Mouse (Mus musculus): ENCODE data around the gene Gdap1l1. TPM values are rescaled to one million over a fixed set of nuclear protein-coding genes. Genes with fewer than 3 reads are reported as not detected.

Gdap1l1 gene
- polyA plus RNA-seq, 1 experiment from 2014 or later: 1.1 TPM

- 99% methylated on average over 4 of the region's 4 CpGs for WGBS
Observed at GRCm38 (mm10) chr2:163412419-163412818, 25.9 kb upstream of the Gdap1l1 start.

GRCm38 (mm10) chr2:163412846-163413590 lies 25.3 kb upstream of the Gdap1l1 start:
- Histone ChIP-seq H3K9me3 (ENCODE audit: low read depth, low read length) (no peaks in the 10 kb centered on the region), H3K27ac (ENCODE audit: low read depth) (no peak overlapping the region), H3K4me2 (no peak overlapping the region), H3K4me3 (ENCODE audit: low read depth, low read length) (no peak overlapping the region), H3K27me3 (ENCODE audit: insufficient read depth, low read length) (no peaks in the 10 kb centered on the region), H3K36me3 (ENCODE audit: insufficient read depth) (peaks cover 66% of the 10 kb centered on the region), H3K4me1 (ENCODE audit: insufficient read depth) (no peaks in the 10 kb centered on the region; the same call in 1 of the 2 replicates), H3K9ac (no peak overlapping the region)
- WGBS: 86% methylated on average over 9 of the region's 9 CpGs
- no peak for TF ChIP-seq CTCF (IDR thresholded peaks at IDR 0.05; ENCODE audit: low read depth)
- ATAC-seq (ENCODE audit: insufficient read depth): no peak
- no peak for DNase-seq

More at GRCm38 (mm10) chr2:163412419-163412818, 25.9 kb upstream of the Gdap1l1 start:
- no peaks in the 10 kb centered on the region for H3K4me1 ChIP-seq (ENCODE audit: insufficient read depth)
- H3K9me3 ChIP-seq (ENCODE audit: low read depth, low read length): no peaks in the 10 kb centered on the region
- DNase-seq: no peak
- no peak overlapping the region for H3K9ac ChIP-seq
- ATAC-seq (ENCODE audit: insufficient read depth): no peak
- no peaks in the 10 kb centered on the region for H3K27me3 ChIP-seq (ENCODE audit: insufficient read depth, low read length)
- no peak overlapping the region for H3K4me2 ChIP-seq
- peaks cover 70% of the 10 kb centered on the region for H3K36me3 ChIP-seq (ENCODE audit: insufficient read depth)
- H3K4me3 ChIP-seq (ENCODE audit: low read depth, low read length): no peak overlapping the region
- H3K27ac ChIP-seq (ENCODE audit: low read depth): no peak overlapping the region
- TF ChIP-seq CTCF (IDR thresholded peaks at IDR 0.05; ENCODE audit: low read depth): no peak

- Histone ChIP-seq H3K27me3 (ENCODE audit: insufficient read depth, low read length) (no peaks in the 10 kb centered on the region), H3K4me3 (ENCODE audit: low read depth, low read length) (no peak overlapping the region), H3K9ac (no peak overlapping the region), H3K27ac (ENCODE audit: low read depth) (no peak overlapping the region), H3K36me3 (ENCODE audit: insufficient read depth) (peaks cover 27% of the 10 kb centered on the region), H3K4me2 (no peak overlapping the region), H3K9me3 (ENCODE audit: low read depth, low read length) (no peaks in the 10 kb centered on the region), H3K4me1 (ENCODE audit: insufficient read depth) (peaks cover 4% of the 10 kb centered on the region)
- no peak for TF ChIP-seq CTCF (IDR thresholded peaks at IDR 0.05; ENCODE audit: low read depth)
- ATAC-seq (ENCODE audit: insufficient read depth) (no peak), DNase-seq (no peak)
- WGBS: 81% methylated on average over 6 of the region's 6 CpGs
Observed at GRCm38 (mm10) chr2:163417026-163417425, 21.2 kb upstream of the Gdap1l1 start.

- peak overlapping the region; percentile 93 for H3K9ac ChIP-seq
- peaks cover 4% of the 10 kb centered on the region for H3K4me1 ChIP-seq (ENCODE audit: insufficient read depth)
- H3K36me3 ChIP-seq (ENCODE audit: insufficient read depth): peaks cover 20% of the 10 kb centered on the region
- H3K27me3 ChIP-seq (ENCODE audit: insufficient read depth, low read length): no peaks in the 10 kb centered on the region
- H3K4me2 ChIP-seq: peak overlapping the region; percentile 74
- H3K4me3 ChIP-seq (ENCODE audit: low read depth, low read length): peak overlapping the region; percentile 97
- no peak for TF ChIP-seq CTCF (IDR thresholded peaks at IDR 0.05; ENCODE audit: low read depth)
- no peak for DNase-seq
- H3K27ac ChIP-seq (ENCODE audit: low read depth): no peak overlapping the region
- H3K9me3 ChIP-seq (ENCODE audit: low read depth, low read length): no peaks in the 10 kb centered on the region
- no peak for ATAC-seq (ENCODE audit: insufficient read depth)
Observed at GRCm38 (mm10) chr2:163417830-163418229, 20.4 kb upstream of the Gdap1l1 start.

- DNase-seq (no peak), ATAC-seq (ENCODE audit: insufficient read depth) (no peak; the same call in 1 of the 2 replicates)
- peak overlapping the region; percentile 97 for H3K4me3 ChIP-seq (ENCODE audit: low read depth, low read length)
- H3K27ac ChIP-seq (ENCODE audit: low read depth): peak overlapping the region; percentile 83
- H3K36me3 ChIP-seq (ENCODE audit: insufficient read depth): peaks cover 9% of the 10 kb centered on the region
- peak overlapping the region; percentile 93 for H3K9ac ChIP-seq
- peak overlapping the region; percentile 74 for H3K4me2 ChIP-seq
- under 1% methylated on average over 50 of the region's 50 CpGs for WGBS
- no peaks in the 10 kb centered on the region for H3K27me3 ChIP-seq (ENCODE audit: insufficient read depth, low read length)
- H3K4me1 ChIP-seq (ENCODE audit: insufficient read depth): peaks cover 4% of the 10 kb centered on the region
- no peaks in the 10 kb centered on the region for H3K9me3 ChIP-seq (ENCODE audit: low read depth, low read length)
- no peak for TF ChIP-seq CTCF (IDR thresholded peaks at IDR 0.05; ENCODE audit: low read depth)
Observed at GRCm38 (mm10) chr2:163418841-163419345, 19.4 kb upstream of the Gdap1l1 start.

GRCm38 (mm10) chr2:163419346-163420045 lies 18.8 kb upstream of the Gdap1l1 start:
- H3K4me3 ChIP-seq (ENCODE audit: low read depth, low read length): peak overlapping the region; percentile 97
- WGBS: under 1% methylated on average over 71 of the region's 71 CpGs
- H3K27ac ChIP-seq (ENCODE audit: low read depth): peak overlapping the region; percentile 83
- DNase-seq (peak; percentile 99), ATAC-seq (ENCODE audit: insufficient read depth) (peak; percentile 99)
- peak overlapping the region; percentile 74 for H3K4me2 ChIP-seq
- H3K4me1 ChIP-seq (ENCODE audit: insufficient read depth): peaks cover 4% of the 10 kb centered on the region
- peak overlapping the region; percentile 93 for H3K9ac ChIP-seq
- H3K36me3 ChIP-seq (ENCODE audit: insufficient read depth): peaks cover 5% of the 10 kb centered on the region
- no peaks in the 10 kb centered on the region for H3K9me3 ChIP-seq (ENCODE audit: low read depth, low read length)
- peak; percentile 37 for TF ChIP-seq CTCF (IDR thresholded peaks at IDR 0.05; ENCODE audit: low read depth)
- no peaks in the 10 kb centered on the region for H3K27me3 ChIP-seq (ENCODE audit: insufficient read depth, low read length)

GRCm38 (mm10) chr2:163420366-163420886 lies 17.9 kb upstream of the Gdap1l1 start:
- H3K9me3 ChIP-seq (ENCODE audit: low read depth, low read length): no peaks in the 10 kb centered on the region
- no peak for TF ChIP-seq CTCF (IDR thresholded peaks at IDR 0.05; ENCODE audit: low read depth)
- DNase-seq (no peak), ATAC-seq (ENCODE audit: insufficient read depth) (no peak)
- peak overlapping the region; percentile 70 for H3K9ac ChIP-seq
- no peaks in the 10 kb centered on the region for H3K36me3 ChIP-seq (ENCODE audit: insufficient read depth)
- H3K4me1 ChIP-seq (ENCODE audit: insufficient read depth): peaks cover 4% of the 10 kb centered on the region
- peak overlapping the region; percentile 69 for H3K4me2 ChIP-seq
- no peaks in the 10 kb centered on the region for H3K27me3 ChIP-seq (ENCODE audit: insufficient read depth, low read length)
- peak overlapping the region; percentile 97 for H3K4me3 ChIP-seq (ENCODE audit: low read depth, low read length)
- no peak overlapping the region for H3K27ac ChIP-seq (ENCODE audit: low read depth)
- 30% methylated on average over 10 of the region's 10 CpGs for WGBS
